Mouse (Mus musculus) myocyte (in vitro differentiated cells): ENCODE measurements around the gene Wwtr1. TPM values are rescaled to one million over a fixed set of nuclear protein-coding genes. Genes with fewer than 3 reads are reported as not detected.

Source experiments
- H3K27me3 ChIP-seq: one replicate; pipeline ENCODE4 v1.6.1; 2011; ENCODE audit not compliant: control insufficient read depth, insufficient read depth, insufficient read length
- H3K36me3 ChIP-seq: one replicate; pipeline ENCODE4 v1.6.1; 2011; ENCODE audit not compliant: control insufficient read depth, insufficient read depth
- H3K4me2 ChIP-seq: one replicate; pipeline ENCODE4 v1.6.1; 2011; ENCODE audit warnings: low read depth, control low read depth
- H3K4me3 ChIP-seq: one replicate; pipeline ENCODE4 v1.5.1; 2011; ENCODE audit warnings: mild to moderate bottlenecking, control low read depth, moderate library complexity
- H3K79me2 ChIP-seq: one replicate; pipeline ENCODE4 v1.6.1; 2011; ENCODE audit not compliant: control insufficient read depth, insufficient read depth
- H3ac ChIP-seq: one replicate; pipeline ENCODE4 v1.6.1; 2011; ENCODE audit not compliant: control insufficient read depth, insufficient read length
- CEBPB ChIP-seq: IDR thresholded peaks from 2 replicates; pipeline ENCODE4 v1.6.1; 2011; ENCODE audit warnings: mild to moderate bottlenecking, moderate library complexity; ENCODE audit not compliant: poor library complexity, insufficient read depth, severe bottlenecking
- E2F4 ChIP-seq: IDR thresholded peaks from one replicate; pipeline ENCODE4 v1.6.1; 2011; ENCODE audit warnings: mild to moderate bottlenecking, control low read depth, moderate library complexity; ENCODE audit not compliant: insufficient read depth
- MAX ChIP-seq: IDR thresholded peaks from one replicate; pipeline ENCODE4 v1.6.1; 2011; ENCODE audit warnings: low read depth, mild to moderate bottlenecking, control low read depth
- MYOD1 ChIP-seq, 3 experiments: IDR thresholded peaks; one replicate each; pipeline ENCODE4 v1.6.1; 2011; ENCODE audit warnings: control low read depth in 2 of 3, low read depth in 2 of 3, mild to moderate bottlenecking in 2 of 3, moderate library complexity in 1 of 3; ENCODE audit not compliant: insufficient read length in 2 of 3, control insufficient read depth in 1 of 3
- MYOG ChIP-seq, 3 experiments: IDR thresholded peaks; one replicate each; pipeline ENCODE4 v1.6.1; 2011; ENCODE audit warnings: control low read depth in 2 of 3, low read depth in 2 of 3, mild to moderate bottlenecking in 2 of 3; ENCODE audit not compliant: insufficient read length in 2 of 3, control insufficient read depth in 1 of 3, insufficient read depth in 1 of 3
- POLR2A ChIP-seq: IDR thresholded peaks from one replicate; pipeline ENCODE4 v1.6.1; 2011; ENCODE audit warnings: low read depth, mild to moderate bottlenecking, control low read depth, moderate library complexity; ENCODE audit not compliant: insufficient read length
- POLR2AphosphoS2 ChIP-seq: IDR thresholded peaks from one replicate; pipeline ENCODE4 v1.6.1; 2011; ENCODE audit warnings: low read depth, control low read depth; ENCODE audit not compliant: insufficient read length
- REST ChIP-seq: IDR thresholded peaks from one replicate; pipeline ENCODE4 v1.6.1; 2011; ENCODE audit warnings: mild to moderate bottlenecking, control low read depth, moderate library complexity; ENCODE audit not compliant: insufficient read depth, insufficient read length
- SRF ChIP-seq: IDR thresholded peaks from one replicate; pipeline ENCODE4 v1.6.1; 2011; ENCODE audit warnings: low read depth; ENCODE audit not compliant: control insufficient read depth, insufficient read length
- TCF12 ChIP-seq: IDR thresholded peaks from one replicate; pipeline ENCODE4 v1.6.1; 2011; ENCODE audit warnings: mild to moderate bottlenecking, control low read depth; ENCODE audit not compliant: poor library complexity, insufficient read depth, severe bottlenecking
- TCF3 ChIP-seq: IDR thresholded peaks from one replicate; pipeline ENCODE4 v1.6.1; 2011; ENCODE audit warnings: low read depth, control low read depth; ENCODE audit not compliant: insufficient read length
- USF1 ChIP-seq: IDR thresholded peaks from one replicate; pipeline ENCODE4 v1.6.1; 2011; ENCODE audit warnings: low read depth, mild to moderate bottlenecking, control low read depth, moderate library complexity
- polyA plus RNA-seq: library from polyadenylated mRNA; unstranded; fragments of >200 nt; fragmentation: generic; extraction: Trizol; gene quantifications from one replicate; pipeline ENCODE4 v1.2.1, GENCODE M21; 2012; ENCODE audit warnings: missing spikeins

Wwtr1 gene
- polyA plus RNA-seq, 1 experiment, result 63.1 TPM

GRCm38 (mm10) chr3:57497791-57498190 lies 77.9 kb downstream of the Wwtr1 start:
- no peak overlapping the region for H3K4me3 ChIP-seq
- H3K79me2 ChIP-seq, result peaks cover 75% of the 10 kb centered on the region
- TF ChIP-seq MYOG (IDR thresholded peaks at IDR 0.05; ENCODE audit: control insufficient read depth in 1 of 3, insufficient read depth in 1 of 3, insufficient read length in 2 of 3, low read depth in 2 of 3) (no peak), REST (no peak), MAX (no peak), E2F4 (no peak), SRF (no peak), POLR2A (no peak), USF1 (no peak), POLR2AphosphoS2 (no peak), CEBPB (no peak), MYOD1 (IDR thresholded peaks at IDR 0.05; ENCODE audit: control insufficient read depth in 1 of 3, insufficient read length in 2 of 3, low read depth in 2 of 3) (no peak), TCF3 (no peak), TCF12 (no peak)
- peaks cover 15% of the 10 kb centered on the region for H3K36me3 ChIP-seq
- H3K27me3 ChIP-seq, result no peaks in the 10 kb centered on the region
- H3K4me2 ChIP-seq, result peak overlapping the region; percentile 69
- no peak overlapping the region for H3ac ChIP-seq

- Histone ChIP-seq H3K4me3 (no peak overlapping the region), H3K4me2 (peak overlapping the region; percentile 69), H3K36me3 (peaks cover 15% of the 10 kb centered on the region), H3K27me3 (no peaks in the 10 kb centered on the region), H3K79me2 (peaks cover 82% of the 10 kb centered on the region), H3ac (no peak overlapping the region)
- TF ChIP-seq TCF3 (no peak), REST (no peak), CEBPB (no peak), MYOD1 (IDR thresholded peaks at IDR 0.05; ENCODE audit: control insufficient read depth in 1 of 3, insufficient read length in 2 of 3, low read depth in 2 of 3) (peak; percentile 63 to 74 (median 65)), USF1 (no peak), POLR2AphosphoS2 (peak; percentile 50), TCF12 (peak; percentile 42), POLR2A (peak; percentile 22), MYOG (IDR thresholded peaks at IDR 0.05; ENCODE audit: control insufficient read depth in 1 of 3, insufficient read depth in 1 of 3, insufficient read length in 2 of 3, low read depth in 2 of 3) (peak in 1 of 3 experiments; percentile 48), MAX (no peak), E2F4 (no peak), SRF (no peak)
These were observed 79.3 kb downstream of the Wwtr1 start for GRCm38 (mm10) chr3:57496428-57496827.

DNA sequence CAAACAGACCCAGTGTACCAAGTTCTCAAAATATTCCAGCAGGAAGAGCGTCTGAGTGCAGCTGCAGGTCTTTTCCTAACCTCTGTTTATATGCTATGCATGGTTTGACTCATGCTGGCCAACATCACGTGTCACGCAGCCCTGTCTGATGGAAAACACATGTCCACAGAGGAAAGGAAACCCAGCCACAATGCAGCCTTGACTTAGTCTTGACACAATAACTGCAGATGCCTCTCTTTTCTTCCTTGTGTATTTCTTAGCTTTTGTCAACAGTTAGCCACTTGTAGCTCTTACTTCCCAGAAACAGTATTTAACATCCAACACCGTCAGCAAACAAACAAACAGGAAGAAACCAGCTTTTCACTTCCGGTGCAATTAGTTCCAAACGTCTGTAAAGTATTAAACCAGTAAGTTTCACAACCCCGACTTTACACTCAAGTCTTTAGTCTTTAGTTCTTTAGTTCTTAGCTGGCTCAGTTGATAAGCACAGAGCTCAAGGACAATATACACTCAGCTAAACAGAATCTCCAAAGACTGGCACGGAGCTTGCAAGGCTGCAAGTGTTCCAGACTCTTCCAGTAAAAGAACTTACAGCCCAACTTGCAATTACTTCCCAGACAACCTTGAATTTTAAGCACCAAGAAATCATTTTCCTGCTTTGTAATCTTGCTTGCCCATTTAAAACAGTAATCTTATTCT lies 88.1 kb downstream of the Wwtr1 start:
- Histone ChIP-seq H3K4me3 (no peak overlapping the region), H3K36me3 (peaks cover 12% of the 10 kb centered on the region), H3K27me3 (no peaks in the 10 kb centered on the region), H3K4me2 (peak overlapping the region; percentile 40), H3ac (no peak overlapping the region), H3K79me2 (peaks cover 79% of the 10 kb centered on the region)
- TF ChIP-seq USF1 (peak; percentile 87), MYOD1 (IDR thresholded peaks at IDR 0.05; ENCODE audit: control insufficient read depth in 1 of 3, insufficient read length in 2 of 3, low read depth in 2 of 3) (no peak), E2F4 (no peak), MYOG (IDR thresholded peaks at IDR 0.05; ENCODE audit: control insufficient read depth in 1 of 3, insufficient read depth in 1 of 3, insufficient read length in 2 of 3, low read depth in 2 of 3) (no peak), CEBPB (no peak), POLR2A (no peak), SRF (no peak), TCF3 (no peak), POLR2AphosphoS2 (no peak), REST (no peak), MAX (peak; percentile 54), TCF12 (no peak)

GRCm38 (mm10) chr3:57486068-57486467 lies 89.6 kb downstream of the Wwtr1 start:
- TF ChIP-seq TCF3 (no peak), CEBPB (no peak), USF1 (no peak), E2F4 (no peak), TCF12 (no peak), POLR2AphosphoS2 (no peak), REST (no peak), MAX (no peak), MYOG (IDR thresholded peaks at IDR 0.05; ENCODE audit: control insufficient read depth in 1 of 3, insufficient read depth in 1 of 3, insufficient read length in 2 of 3, low read depth in 2 of 3) (no peak), SRF (no peak)
- H3K36me3 ChIP-seq, result peaks cover 9% of the 10 kb centered on the region
- no peaks in the 10 kb centered on the region for H3K27me3 ChIP-seq
- peaks cover 79% of the 10 kb centered on the region for H3K79me2 ChIP-seq
- H3ac ChIP-seq, result no peak overlapping the region
- H3K4me2 ChIP-seq, result no peak overlapping the region
- no peak overlapping the region for H3K4me3 ChIP-seq
